Mouse (Mus musculus) brain, embryonic 14.5 days (tissue): ENCODE results near the gene Prkci.

Experiments used
- CTCF ChIP-seq: fragments of 200-500 bp; IDR thresholded peaks from 2 replicates; pipeline ENCODE4 v1.5.1; 2012; ENCODE audit warnings: inconsistent platforms, mild to moderate bottlenecking, moderate library complexity, borderline replicate concordance; ENCODE audit not compliant: insufficient read depth, insufficient read length; ENCODE audit errors: extremely low read depth
- POLR2A ChIP-seq: fragments of 200-500 bp; IDR thresholded peaks from 2 replicates; pipeline ENCODE4 v1.6.1; 2012; ENCODE audit warnings: mild to moderate bottlenecking, inconsistent platforms, borderline replicate concordance; ENCODE audit not compliant: poor library complexity, insufficient read depth, insufficient read length, severe bottlenecking; ENCODE audit errors: extremely low read depth

- no peak for TF ChIP-seq POLR2A
- no peak for TF ChIP-seq CTCF
Observed at GRCm38 (mm10) chr3:31089956-31090355, 94.4 kb downstream of the Prkci start.
